Mouse (Mus musculus) large intestine, adult 2 months (tissue): ENCODE results near the gene Doc2g. TPM values are rescaled to one million over a fixed set of nuclear protein-coding genes. Genes with fewer than 3 reads are reported as not detected.
A peak's percentile ranks its signal among the peaks of the same experiment; 100 is the strongest.
"Not testable (repeated sequence)": the region's sequence is repeated elsewhere in the genome, so short reads cannot be mapped to it uniquely, and the experiment has no call there.

Source experiments
- DNase-seq: peaks from one replicate; pipeline ENCODE4 v3.0.0-alpha.2; 2012; ENCODE audit warnings: low read depth, low spot score
- WGBS: fragments of 180-500 bp; shearing (Covaris S2); methylation state at CpG from one replicate; pipeline ENCODE4 v1.1.7; 2018; 5-methylcytosine and 5-hydroxymethylcytosine counted together
- polyA plus RNA-seq: library from polyadenylated mRNA; depleted of rRNA; stranded (reverse); fragments of >200 nt; gene quantifications from 2 replicates; pipeline ENCODE4 v1.2.3, GENCODE M21; 2012; rRNA removed

Gene Doc2g
- polyA plus RNA-seq: 6.8 and 7.3 TPM in 2 replicates

- DNase-seq: no peak
- WGBS: 83% methylated on average over 1 of the region's 1 CpGs
Measured at GRCm38 (mm10) chr19:4003112-4003511, at the start of gene Doc2g. Gene Doc2g (plus strand): TSS chr19:4003313.

- no peak for DNase-seq
- 66% methylated on average over 3 of the region's 3 CpGs for WGBS
Measured at GRCm38 (mm10) chr19:3955033-3955432, 48.1 kb upstream of the Doc2g start.

GRCm38 (mm10) chr19:3955804-3956203, 47.3 kb upstream of the Doc2g start:
- no peak for DNase-seq
- WGBS: 54% methylated on average over 4 of the region's 4 CpGs

- WGBS: 77% methylated on average over 5 of the region's 5 CpGs
- DNase-seq: not testable (repeated sequence)
Measured at GRCm38 (mm10) chr19:3957296-3958036, 45.6 kb upstream of the Doc2g start.

- 34% methylated on average over 4 of the region's 4 CpGs for WGBS
- no peak for DNase-seq
Measured at GRCm38 (mm10) chr19:3958470-3958869, 44.6 kb upstream of the Doc2g start, which contains the start of gene Aldh3b3. Gene Aldh3b3 (plus strand): TSS chr19:3958645.

GRCm38 (mm10) chr19:3959030-3959429, 44.1 kb upstream of the Doc2g start:
- no peak for DNase-seq

- 79% methylated on average over 5 of the region's 5 CpGs for WGBS
- DNase-seq: no peak
Measured at GRCm38 (mm10) chr19:3960211-3960610, 42.9 kb upstream of the Doc2g start.

- DNase-seq: not testable (repeated sequence)
- WGBS: 92% methylated on average over 6 of the region's 6 CpGs
Measured at GRCm38 (mm10) chr19:3961805-3962204, 41.3 kb upstream of the Doc2g start.

- 22% methylated on average over 2 of the region's 2 CpGs for WGBS
- DNase-seq: no peak
Measured at GRCm38 (mm10) chr19:3962469-3962868, 40.6 kb upstream of the Doc2g start.

GRCm38 (mm10) chr19:3964030-3964429, 39.1 kb upstream of the Doc2g start:
- DNase-seq: no peak
- 58% methylated on average over 4 of the region's 4 CpGs for WGBS

GRCm38 (mm10) chr19:3966330-3967075, 36.6 kb upstream of the Doc2g start:
- DNase-seq: no peak
- 63% methylated on average over 11 of the region's 11 CpGs for WGBS

- WGBS: 78% methylated on average over 3 of the region's 3 CpGs
- DNase-seq: no peak
Measured at GRCm38 (mm10) chr19:3967258-3967657, 35.9 kb upstream of the Doc2g start.

- peak; percentile 86 for DNase-seq
- WGBS: 14% methylated on average over 9 of the region's 9 CpGs
Measured at GRCm38 (mm10) chr19:3972229-3972628, 30.9 kb upstream of the Doc2g start, which contains the start of gene Aldh3b2. Gene Aldh3b2 (plus strand): TSS chr19:3972328.

GRCm38 (mm10) chr19:3974608-3975007, 28.5 kb upstream of the Doc2g start:
- DNase-seq: not testable (repeated sequence)

GRCm38 (mm10) chr19:3975866-3976265, 27.2 kb upstream of the Doc2g start:
- WGBS: 29% methylated on average over 2 of the region's 2 CpGs
- DNase-seq: no peak

More at GRCm38 (mm10) chr19:3974608-3975007, 28.5 kb upstream of the Doc2g start:
- whole genome bisulfite sequencing: 90% methylated on average over 6 of the region's 6 CpGs

GRCm38 (mm10) chr19:3980309-3980708, 22.8 kb upstream of the Doc2g start:
- DNase-seq: peak; percentile 75
- 4% methylated on average over 4 of the region's 4 CpGs for WGBS

GRCm38 (mm10) chr19:3980917-3981316, 22.2 kb upstream of the Doc2g start:
- 69% methylated on average over 9 of the region's 9 CpGs for WGBS
- no peak for DNase-seq

GRCm38 (mm10) chr19:3983527-3984200, 19.4 kb upstream of the Doc2g start:
- WGBS: 72% methylated on average over 9 of the region's 9 CpGs
- no peak for DNase-seq

- DNase-seq: no peak
- 59% methylated on average over 8 of the region's 8 CpGs for WGBS
Measured at GRCm38 (mm10) chr19:3985261-3985681, 17.8 kb upstream of the Doc2g start.

- peak; percentile 73 for DNase-seq
Measured at GRCm38 (mm10) chr19:3986334-3986733, 16.8 kb upstream of the Doc2g start, which contains the start of gene Acy3. Gene Acy3 (plus strand): TSS chr19:3986570.

More at GRCm38 (mm10) chr19:3986334-3986733, 16.8 kb upstream of the Doc2g start, which contains the start of gene Acy3:
- 3% methylated on average over 8 of the region's 8 CpGs for WGBS
